Mouse (Mus musculus) frontal cortex, postnatal 25 days (tissue): ENCODE measurements around the gene Tktl1.
"Not testable (repeated sequence)": the region's sequence is repeated elsewhere in the genome, so short reads cannot be mapped to it uniquely, and the experiment has no call there.

Source experiments
- DNase-seq, 2 experiments: peaks; one replicate each; pipeline ENCODE4 v3.0.0; 2022; ENCODE audit warnings: low spot score in 2 of 2

Tktl1 gene

DNA sequence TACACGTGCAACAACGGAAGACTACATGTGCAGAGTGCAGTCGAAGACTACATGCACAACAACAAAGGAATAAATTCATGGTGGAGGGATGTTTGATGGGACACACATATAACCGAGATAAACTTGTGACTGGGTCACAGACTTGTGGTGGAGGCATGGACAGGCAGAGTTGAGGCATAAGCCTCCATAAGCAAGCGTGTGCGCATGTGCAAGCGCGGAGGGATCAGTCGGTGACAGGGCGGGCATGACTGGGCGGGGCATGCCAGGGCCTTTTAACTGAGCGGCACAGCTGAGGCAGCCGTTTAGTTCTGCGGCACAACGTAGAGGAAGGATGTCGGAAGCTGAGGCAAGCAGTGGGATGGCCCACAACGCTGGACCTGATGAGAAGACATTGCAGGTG is at the start of gene Tktl1:
Tktl1 (plus strand) TSS at position 301 of the 400 bp plus-strand sequence.
- DNase-seq, result no peak

DNA sequence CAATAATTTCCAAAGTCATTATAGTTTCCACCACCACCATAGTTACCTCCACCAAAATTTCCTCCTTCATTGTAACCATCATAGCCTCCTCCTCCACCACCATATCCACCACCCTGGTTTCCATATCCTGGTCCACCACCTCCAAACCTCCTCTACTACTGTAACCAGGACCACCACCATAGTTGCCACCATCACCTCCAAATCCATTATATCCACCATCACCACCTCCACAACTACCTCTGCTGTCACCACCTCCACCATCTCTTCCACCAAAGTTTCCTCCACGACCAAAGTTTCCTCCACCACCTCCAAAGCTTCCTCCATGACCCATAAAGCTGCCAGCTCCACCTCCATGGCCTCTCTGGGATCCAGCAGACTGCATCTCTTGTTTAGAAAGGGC is 41.8 kb upstream of the Tktl1 start, which contains the start of gene Mecp2:
Mecp2 (minus strand) TSS at position 101 of the 400 bp plus-strand sequence.
- DNase-seq, result not testable (repeated sequence)

DNA sequence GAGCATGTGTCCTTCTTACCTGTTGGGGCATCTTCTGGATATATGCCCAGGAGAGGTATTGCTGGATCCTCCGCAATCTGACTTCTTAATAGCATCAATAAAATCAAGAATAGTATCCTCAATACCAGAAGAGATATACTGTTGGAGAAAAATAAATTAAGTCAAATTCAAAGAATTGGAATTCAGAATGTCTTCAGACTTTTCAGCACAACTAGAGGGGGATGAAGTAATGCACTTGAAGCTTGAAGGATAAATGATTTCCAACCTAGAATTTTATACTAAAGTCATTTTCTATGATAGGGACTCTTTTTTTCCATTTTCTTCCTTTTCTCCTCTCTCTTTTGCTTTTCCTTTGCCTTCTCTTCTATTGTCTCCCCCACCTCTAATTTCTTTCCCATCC is 9.3 kb upstream of the Tktl1 start, which contains the start of gene Tex28:
Tex28 (minus strand) TSS at position 101 of the 400 bp plus-strand sequence.
- DNase-seq, result no peak

DNA sequence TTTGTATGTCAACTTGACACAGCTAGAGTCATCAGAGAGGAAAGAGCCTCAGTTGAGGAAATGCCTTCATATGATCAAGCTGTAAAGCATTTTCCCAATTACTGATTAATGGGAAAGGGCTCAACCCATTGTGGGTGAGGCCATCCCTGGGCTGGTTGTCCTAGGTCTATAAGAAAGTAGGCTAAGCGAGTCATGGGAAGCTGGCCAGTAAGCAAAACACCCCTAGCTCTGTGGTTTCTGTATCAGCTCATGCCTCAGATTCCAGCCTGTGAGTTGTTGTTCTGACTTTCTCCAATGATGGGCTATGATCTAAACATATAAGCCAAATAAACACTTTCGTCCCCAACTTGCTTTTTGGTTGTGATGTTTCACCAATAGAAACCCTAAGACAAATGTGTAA is 26.5 kb downstream of the Tktl1 start:
- DNase-seq, result no peak

DNA sequence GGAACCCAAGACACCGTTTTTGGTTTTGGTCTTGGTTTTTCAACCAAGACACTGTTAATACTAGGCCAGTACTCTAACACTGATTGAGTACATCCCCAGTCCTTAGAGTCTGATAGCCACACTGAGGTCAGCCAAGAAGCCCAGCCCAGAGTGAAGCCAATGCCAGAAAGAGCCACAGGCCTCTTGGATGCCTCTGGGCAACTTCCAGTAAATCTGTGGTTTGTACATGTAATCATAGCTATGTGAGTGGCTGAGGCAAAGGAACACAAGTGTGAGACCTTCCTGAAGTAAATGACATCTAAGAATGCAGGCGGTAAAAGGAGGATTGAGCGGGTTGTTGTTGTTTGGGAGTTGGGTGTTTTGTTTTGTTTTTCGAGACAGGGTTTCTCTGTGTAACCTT is 41.4 kb downstream of the Tktl1 start:
- DNase-seq, result no peak

DNA sequence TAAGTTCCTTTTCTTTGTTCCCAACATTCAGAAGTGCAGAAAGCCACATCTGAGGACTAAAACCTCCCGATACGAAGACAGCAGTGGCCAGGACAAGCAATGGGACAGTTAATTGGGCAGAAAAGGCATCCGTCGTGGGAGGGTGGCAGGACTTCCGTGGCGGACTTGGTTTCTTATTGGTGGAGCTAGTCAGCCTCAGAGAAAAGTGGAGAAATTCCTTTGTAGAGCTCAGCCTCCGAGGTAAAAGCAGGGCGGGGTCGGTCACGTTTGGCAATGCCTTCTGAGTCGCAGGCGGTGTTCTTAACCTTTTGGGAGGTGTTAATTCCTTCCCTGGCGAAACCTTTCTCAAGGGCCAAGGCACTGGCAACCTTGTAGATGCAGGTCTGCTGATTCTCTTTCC is 42.4 kb downstream of the Tktl1 start:
- DNase-seq, result no peak

DNA sequence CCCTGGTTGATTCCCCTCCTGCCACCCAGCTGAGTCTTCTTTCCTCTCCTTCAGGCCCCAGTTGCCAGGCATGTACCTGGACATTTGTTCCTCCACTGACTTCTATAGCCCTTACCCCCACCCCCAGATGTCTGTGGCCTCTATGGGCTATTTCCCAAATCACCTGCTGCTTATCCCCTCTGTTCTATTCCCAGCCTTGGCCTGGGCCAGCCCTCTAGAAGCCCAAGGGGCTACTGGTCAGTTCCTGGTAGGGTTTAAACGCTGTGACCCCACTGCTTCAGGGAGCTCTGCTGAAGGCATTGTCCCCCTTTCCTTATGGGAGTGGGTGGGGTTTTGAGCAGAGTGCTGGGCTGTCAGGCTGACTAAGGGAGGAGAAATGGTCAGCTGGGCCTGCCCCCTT is 43.0 kb downstream of the Tktl1 start:
- DNase-seq, result not testable (repeated sequence)

DNA sequence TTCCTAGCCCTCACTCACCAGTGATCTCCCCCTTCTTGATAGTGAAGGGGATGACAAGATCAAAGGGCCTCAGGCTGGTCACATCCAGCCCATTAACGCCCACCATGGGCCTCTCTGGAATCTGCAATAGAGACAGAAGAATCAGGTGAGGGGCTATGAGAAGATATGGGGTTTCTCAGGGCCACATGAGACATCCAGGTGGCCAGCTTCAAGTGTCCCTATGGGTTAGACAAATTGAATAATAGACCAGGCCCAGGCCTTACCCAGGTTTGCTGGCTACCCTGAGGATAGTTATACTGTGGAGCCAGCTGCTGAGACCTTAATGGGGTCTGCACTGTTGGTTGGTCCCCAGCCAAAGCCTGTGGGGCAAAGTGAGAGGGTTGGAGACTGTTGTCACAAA is 53.0 kb downstream of the Tktl1 start:
- DNase-seq, result no peak

DNA sequence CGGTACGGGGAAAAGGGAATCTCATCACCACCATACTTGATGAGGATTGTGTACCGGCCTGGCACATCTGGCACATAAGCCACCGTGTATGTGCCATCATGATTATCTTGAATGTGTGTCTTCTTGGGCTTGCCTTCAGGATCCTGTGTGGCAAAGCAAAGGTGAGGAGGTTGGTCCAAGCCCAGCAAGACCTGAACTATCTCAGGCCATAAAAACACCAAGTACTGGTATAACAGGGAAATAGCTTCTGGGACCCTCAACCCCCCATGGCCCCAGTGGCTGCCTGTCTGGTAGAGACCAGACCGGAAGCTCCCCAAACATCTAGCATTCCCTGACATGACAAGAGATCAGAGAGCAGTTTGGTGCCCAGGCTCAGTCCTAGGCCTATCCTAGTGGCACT is 56.1 kb downstream of the Tktl1 start:
- DNase-seq, result no peak

DNA sequence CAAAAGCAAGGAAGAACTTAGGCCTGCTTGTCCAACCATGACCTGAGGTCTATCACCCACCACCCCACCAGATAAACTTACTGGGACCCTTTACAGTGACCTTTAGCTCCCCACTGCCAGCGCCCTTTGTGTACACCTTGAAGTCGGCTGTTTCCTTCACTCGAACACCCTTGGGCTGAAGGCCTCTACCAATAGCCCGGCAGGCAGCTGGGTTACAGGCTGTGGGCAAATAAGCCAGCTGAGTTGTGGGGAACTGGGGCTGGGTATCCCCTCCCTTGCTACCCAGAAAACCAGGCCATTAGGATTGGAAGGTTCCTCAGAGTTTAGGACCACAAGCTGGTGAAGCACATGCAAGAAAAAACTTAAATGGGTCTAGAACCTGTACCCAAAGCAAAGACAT is 63.3 kb downstream of the Tktl1 start:
- no peak for DNase-seq

DNA sequence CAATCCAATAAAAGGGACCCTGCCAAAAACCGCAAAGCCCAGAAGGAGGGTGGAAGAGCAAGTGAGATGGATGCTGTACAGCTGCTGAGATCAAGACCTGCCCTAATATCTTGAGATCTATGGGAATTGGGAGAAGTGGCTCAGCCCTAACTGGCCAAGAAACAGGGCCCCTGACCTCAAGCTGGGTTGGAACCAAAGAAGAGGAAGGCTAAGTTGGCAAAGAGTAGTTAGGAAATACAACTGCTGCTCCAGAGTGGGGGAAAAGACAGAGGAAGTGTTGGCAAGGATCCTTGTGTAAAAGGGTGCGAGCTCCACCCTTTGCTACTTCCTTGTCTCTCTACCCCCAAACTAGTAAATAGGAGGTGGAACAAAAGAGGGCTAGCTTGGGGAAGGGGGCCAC is 66.3 kb downstream of the Tktl1 start:
- DNase-seq, result no peak

DNA sequence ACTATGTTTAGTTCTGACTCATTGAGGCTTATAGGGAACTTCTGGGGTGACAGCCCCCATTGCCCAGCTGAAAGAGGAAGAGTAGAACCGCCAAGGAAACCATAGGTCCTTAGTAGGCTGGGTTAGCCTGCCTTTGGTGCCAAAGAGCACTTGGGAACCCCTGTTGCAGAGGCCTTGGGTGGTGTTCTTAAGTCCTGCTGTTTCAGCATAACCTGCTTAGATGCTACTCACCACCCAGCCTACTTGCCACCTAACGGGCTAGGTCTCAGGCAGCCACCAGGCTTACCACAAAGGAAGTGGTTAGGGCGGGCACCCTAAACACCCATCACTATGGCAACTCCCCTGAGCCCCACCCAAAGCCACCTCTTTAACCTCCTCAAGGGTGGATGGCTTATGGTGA is 66.7 kb downstream of the Tktl1 start:
- DNase-seq, result no peak

DNA sequence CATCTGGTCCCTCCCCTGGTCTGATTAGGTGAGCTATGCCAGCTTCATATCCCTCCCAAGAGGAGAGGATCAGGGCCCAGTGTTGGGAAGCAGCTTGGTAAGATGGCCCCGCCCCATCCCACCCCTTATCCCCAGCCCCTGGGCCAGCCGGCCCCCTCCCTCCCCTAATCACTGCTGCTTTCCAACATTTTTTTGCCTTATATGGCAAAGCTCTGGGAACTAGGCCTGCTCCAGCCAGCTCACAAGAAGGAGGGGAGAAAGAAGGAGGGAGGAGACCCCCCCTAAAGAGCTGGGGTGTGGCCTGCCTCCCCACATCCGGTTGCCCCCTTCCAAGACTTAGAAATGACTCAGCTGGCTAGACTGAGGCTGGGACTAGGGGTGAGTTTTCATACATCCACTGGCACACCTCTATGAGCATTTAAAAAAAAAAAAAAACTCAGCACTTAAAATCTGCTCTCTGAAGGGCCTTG is 67.6 kb downstream of the Tktl1 start:
- no peak for DNase-seq

DNA sequence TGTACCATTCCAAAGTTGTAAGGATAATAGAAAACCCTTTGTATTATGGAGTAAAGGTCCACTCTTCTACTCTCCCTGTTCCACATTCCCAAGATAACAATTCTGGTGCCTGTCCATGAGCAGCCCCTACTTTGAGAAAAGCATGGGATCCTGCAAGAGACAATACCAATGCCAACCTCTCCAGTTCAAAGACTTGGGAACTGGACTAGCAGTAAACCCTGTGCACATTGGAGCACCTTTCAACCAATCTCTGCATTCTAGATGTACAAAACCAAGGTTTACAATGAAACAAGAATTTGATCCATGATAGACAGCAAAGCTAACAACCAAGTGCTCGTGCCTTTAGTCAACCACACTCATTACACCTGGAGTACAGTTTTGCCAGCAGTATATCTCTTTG is 68.0 kb downstream of the Tktl1 start:
- DNase-seq, result no peak

DNA sequence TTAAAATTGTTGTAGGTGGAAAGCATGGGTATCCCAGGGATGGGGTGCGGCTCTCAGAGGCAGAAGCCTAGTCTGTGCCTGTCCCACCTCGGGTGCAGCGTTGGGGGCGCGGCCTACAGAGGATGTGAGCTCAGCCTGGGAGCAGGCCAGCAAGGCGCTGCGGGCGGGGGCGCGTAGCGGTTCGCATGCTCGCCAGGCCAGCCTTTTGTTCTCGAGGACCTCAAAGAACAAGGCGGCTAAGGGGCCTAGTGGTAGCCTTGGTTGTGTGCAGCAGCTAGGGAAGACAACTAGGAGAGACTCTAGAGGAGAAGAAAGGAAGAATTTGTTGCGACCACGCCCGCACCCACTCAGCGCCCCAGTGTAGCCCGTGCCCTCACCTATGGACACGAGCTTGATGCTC is 68.6 kb downstream of the Tktl1 start:
- peak; percentile 29 to 40 for DNase-seq

DNA sequence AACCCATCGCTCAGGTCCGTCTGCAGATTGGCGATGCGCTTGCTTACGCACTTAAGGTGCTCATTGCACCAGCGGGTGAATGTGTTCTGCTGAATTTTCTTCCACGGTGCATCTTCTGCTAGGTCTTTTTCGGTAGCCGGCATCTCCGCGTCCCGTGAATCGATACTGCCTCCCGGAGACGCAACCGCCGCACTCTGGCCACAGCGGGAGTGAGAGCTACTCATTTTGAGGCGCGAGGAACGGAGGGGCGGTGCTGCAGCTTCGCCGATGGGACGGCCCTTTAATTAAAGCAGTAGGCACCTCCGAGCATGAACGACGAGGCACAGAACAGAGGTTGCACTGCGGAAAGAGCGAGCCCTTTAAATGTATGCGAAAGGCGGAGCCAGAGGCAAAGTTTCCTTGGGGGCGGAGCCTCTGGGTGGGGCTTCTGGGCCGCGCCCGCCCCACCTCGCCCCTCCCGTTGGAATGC is 69.2 kb downstream of the Tktl1 start:
- DNase-seq, result peak; percentile 58 to 70

DNA sequence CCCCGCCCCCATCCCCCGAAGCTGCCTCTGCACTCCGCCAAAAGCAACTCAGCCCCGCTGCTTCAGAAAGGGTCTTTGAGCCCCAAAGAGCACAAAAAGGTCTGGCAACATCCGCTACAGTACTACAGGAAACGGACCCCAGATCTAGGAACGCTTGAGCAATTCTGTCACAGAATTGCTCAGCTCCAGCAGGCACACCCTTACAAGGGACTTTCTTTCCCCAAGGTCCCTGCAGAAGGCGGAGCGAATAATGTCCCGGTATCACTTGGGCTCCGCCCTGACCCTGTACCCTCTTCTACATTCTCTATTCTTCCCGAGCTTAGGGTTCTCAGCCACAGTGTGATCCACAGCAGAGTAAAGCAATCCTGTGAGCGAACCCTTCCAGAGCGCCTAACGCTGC is 69.6 kb downstream of the Tktl1 start:
- no peak for DNase-seq

DNA sequence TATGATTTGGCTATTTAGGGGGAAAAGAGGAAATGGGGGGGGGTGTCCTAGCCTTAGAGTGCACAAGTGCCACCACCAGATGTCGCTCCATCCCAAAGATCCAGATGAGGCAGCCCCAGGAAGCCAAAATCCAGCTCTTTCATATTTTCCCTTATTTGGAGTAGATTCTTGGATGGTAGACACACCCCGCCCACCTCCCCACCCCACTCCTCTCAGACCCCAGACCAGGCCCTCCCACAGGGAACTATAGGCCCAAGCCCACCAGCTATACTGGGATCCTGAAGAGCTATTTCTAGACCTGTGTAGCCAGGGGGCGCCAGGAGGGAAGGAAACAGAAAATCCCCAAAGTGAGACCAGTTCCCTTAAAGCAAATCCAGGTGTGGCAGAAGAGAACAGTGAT is 71.6 kb downstream of the Tktl1 start:
- DNase-seq, result peak; percentile 22 to 23

DNA sequence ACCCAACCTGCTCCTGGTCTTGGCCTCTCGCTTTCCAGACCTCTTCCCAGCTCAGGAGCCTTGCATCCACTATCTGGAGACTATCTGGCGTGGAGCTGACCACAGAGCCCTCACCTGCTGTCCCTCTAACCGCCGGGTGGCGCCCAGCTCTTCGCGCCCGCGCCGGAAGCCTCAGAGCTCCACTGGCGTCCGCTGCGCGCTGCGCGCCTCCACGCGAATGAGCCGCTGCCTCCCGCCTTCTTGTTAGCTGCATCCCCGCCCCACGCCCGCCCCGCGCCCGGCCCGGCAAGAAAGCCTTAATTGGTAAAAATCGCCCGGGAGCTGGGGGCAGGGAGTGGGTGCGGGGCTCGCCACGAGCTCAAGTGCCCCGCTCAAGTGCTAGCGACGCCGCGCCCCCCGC is 72.6 kb downstream of the Tktl1 start, which contains the start of gene Flna:
Flna (minus strand) TSS at position 206 of the 400 bp plus-strand sequence.
- DNase-seq, result peak; percentile 27 to 32

DNA sequence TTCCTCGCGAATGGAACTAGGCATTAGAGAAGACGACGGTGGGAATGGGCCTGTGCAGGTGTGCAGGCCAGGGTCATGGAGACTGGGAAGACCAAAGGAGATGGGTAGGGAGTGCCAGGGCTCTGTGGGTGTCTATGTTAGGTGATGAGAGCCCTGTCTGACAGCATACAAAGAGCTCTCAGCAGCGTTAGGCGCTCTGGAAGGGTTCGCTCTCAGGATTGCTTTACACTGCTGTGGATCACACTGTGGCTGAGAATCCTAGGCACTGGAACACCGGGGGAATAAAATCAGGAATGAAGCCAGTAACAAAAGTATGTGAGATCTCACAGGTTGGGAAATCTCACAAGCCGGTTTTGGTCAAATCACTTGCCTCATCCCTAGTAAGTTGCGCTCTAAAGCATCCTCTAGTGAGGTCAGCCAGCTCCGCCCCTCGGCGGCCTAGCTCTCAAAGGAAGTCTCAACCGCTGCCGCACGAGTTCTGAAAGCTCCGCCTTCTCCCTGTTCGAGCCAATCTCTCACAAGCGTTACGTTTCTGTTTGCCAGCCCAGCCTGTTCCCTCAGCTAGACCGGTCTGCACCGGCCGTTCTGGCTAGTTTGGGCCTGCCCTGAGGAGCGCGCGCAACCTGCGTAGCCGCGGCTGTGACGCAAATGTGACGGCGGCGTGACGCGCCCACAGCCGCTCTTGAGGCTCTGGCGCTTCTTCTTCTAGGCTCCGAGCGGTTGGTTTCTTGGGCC is 77.3 kb downstream of the Tktl1 start, which contains the start of gene Emd:
Emd (plus strand) TSS at position 535 of the 735 bp plus-strand sequence.
- peak; percentile 52 to 74 for DNase-seq

DNA sequence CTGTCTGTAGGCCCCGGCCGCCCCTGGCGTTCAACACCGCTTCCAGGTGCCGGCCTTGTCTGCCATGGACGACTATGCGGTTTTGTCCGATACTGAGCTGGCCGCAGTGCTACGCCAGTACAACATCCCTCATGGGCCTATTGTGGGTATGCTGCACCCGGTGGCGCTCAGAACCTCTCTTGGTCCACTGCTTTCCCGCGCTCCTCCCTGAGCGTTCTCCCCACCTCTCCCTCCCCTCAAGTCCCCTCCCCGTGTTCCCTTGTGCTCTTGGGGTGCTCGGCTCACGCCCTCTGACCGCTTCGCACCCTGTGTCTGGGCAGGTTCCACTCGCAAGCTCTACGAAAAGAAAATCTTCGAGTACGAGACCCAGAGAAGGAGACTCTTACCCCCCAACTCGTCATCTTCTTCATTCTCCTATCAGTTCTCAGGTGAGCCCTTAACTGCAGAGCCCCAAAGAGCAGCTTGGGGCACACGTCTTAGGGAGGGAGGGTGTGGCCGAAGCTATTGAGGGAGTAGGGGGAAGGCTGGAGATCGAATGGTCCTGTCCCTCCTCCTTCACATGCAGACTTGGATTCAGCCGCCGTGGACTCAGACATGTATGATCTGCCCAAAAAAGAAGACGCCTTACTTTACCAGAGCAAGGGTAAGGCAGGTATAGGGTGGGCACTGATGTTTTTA is 78.0 kb downstream of the Tktl1 start:
- no peak for DNase-seq

DNA sequence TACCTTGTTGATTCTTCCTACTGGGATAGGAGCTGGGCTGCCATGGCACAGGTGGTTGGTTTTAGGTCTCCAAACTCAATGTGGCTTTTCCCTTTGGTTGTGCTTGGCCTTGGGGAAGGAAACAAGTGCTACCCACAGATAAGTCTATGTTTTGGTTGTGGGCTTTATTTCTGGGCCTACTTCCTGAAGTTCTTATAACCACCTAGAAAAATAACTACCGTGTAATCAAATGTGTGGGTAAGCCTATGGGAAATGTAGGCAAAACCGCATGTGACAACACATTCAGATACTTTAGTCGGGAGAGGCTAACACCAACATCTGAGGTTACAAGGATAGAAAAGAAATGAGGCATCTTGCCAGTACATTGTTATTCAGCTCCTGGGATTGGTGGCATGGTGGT is 80.7 kb downstream of the Tktl1 start:
- no peak for DNase-seq
